Mouse (Mus musculus): ENCODE measurements around the gene Fbxo34.
A peak's percentile ranks its signal among the peaks of the same experiment; 100 is the strongest.

DNA sequence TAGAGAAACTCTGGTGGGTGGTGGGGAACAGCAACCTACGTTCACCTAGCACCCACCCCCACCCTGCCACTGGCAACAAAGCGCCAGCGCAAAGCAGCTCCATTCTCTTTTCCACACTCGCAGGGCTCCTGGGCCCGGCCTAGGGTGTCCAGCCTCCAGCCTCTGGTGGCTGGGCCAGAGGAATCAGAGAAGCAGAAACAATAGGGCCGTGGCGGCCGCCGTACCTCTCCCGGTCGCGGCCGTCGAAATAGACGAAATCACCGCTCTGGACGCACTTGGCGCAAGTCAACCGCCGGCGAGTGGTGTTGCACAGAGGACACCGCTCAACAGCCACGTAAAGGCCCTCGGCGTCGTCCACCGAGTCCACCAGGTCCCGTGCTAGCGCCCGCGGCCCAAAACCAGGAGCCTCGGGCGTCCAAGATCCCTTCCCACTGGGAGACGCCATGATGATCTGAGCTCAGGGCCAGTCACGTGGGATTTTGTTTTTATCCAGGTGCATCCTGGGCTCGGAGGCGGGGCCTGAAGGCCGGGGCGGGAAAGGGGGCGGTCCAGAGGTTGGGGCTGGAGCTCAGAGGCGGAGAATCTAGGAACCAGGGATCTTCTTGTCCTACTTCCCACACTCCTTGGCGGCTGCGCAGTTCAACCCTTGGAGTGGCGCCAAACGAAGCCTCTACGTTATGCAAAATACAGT is 117.9 kb downstream of the Fbxo34 start:
- no peak for TF ChIP-seq CTCF (IDR thresholded peaks at IDR 0.05)
- TF ChIP-seq EP300 (IDR thresholded peaks at IDR 0.05) = peak; percentile 16; the same call in 1 of the 2 replicates

Measured in lung, postnatal 0 days (tissue).